Mouse (Mus musculus): Measurements from ENCODE around the gene Bbc3. TPM values are rescaled to one million over a fixed set of nuclear protein-coding genes. Genes with fewer than 3 reads are reported as not detected.
A peak's percentile ranks its signal among the peaks of the same experiment; 100 is the strongest.

Gene Bbc3
- total and polyA plus RNA-seq, 3 experiments = 2.1 to 3.3 (median 3.2) TPM

DNA sequence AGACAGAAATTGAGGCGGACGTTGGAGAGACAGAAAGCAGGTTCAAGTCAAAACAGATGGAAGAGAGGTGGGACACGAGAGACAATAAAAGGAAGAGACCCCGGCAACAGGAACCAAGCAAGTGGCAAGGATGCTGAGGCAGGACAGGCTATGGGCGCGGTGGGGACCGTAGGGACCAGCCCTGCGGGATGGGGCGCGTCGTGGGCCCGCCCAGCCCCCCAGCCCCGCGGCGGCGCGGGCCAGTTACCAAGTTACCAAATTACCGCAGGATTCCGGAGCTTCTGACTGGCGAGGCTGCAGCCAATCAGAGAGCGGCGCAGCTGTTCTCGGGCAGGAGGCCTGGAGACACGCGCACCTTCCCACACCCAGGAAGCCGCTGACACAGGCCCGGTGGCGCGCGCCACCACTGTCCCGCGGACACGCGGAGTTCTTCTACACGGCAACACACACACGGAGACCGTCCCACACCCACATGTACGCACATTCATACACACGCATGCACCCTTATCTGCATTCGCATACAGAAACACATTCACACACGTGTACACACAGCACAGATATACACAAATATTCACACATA is 12.8 kb upstream of the Bbc3 start:
- Histone ChIP-seq H3K36me3 (ENCODE audit: control insufficient read depth, insufficient read depth, low read length) (no peaks in the 10 kb centered on the region), H3K4me1 (ENCODE audit: control insufficient read depth, insufficient read depth, low read length) (peaks cover 12% of the 10 kb centered on the region), H3K27ac (peak overlapping the region; percentile 91), H3K27me3 (ENCODE audit: control insufficient read depth, insufficient read depth, low read length) (no peaks in the 10 kb centered on the region), H3K9ac (ENCODE audit: low read depth, low read length) (peak overlapping the region; percentile 47), H3K4me3 (peak overlapping the region; percentile 65), H3K79me2 (replicated peaks; ENCODE audit: control insufficient read depth, insufficient read depth, low read length) (no peaks in the 10 kb centered on the region)
- TF ChIP-seq EP300 (IDR thresholded peaks at IDR 0.05; ENCODE audit: insufficient read depth, low read depth, low read length) (0 out of 2 replicates have a peak, but pooled peaks have one; percentile 27), POLR2A (IDR thresholded peaks at IDR 0.05; ENCODE audit: insufficient read depth, low read depth, low read length) (0 out of 2 replicates have a peak, but pooled peaks have one; percentile 46), CTCF (IDR thresholded peaks at IDR 0.05) (no peak)
- intact Hi-C loops (cut with DNase I) = loop anchor here (2.0 to 10.0 kb wide), 3 partner anchors 77 to 319 kb away; partner anchors contain the start of gene Arhgap35
- peak; percentile 87 to 92 for DNase-seq
- under 1% methylated on average over 41 of the region's 41 CpGs for WGBS

- no peak overlapping the region for H3K4me3 ChIP-seq
- no peaks in the 10 kb centered on the region for H3K79me2 ChIP-seq (replicated peaks; ENCODE audit: control insufficient read depth, insufficient read depth, low read length)
- no peak overlapping the region for H3K9ac ChIP-seq (ENCODE audit: low read depth, low read length)
- intact Hi-C loops (cut with DNase I) = loop anchor here (10.0 kb wide), 2 partner anchors 169 to 319 kb away; partner anchors contain the start of gene Arhgap35
- TF ChIP-seq CTCF (IDR thresholded peaks at IDR 0.05) (no peak), POLR2A (IDR thresholded peaks at IDR 0.05; ENCODE audit: insufficient read depth, low read depth, low read length) (no peak), EP300 (IDR thresholded peaks at IDR 0.05; ENCODE audit: insufficient read depth, low read depth, low read length) (no peak)
- peak overlapping the region; percentile 90 for H3K27ac ChIP-seq
- H3K36me3 ChIP-seq (ENCODE audit: control insufficient read depth, insufficient read depth, low read length) = no peaks in the 10 kb centered on the region
- H3K4me1 ChIP-seq (ENCODE audit: control insufficient read depth, insufficient read depth, low read length) = peaks cover 12% of the 10 kb centered on the region
- no peak for DNase-seq
- no peaks in the 10 kb centered on the region for H3K27me3 ChIP-seq (ENCODE audit: control insufficient read depth, insufficient read depth, low read length)
- whole genome bisulfite sequencing = 30% methylated on average over 2 of the region's 2 CpGs
Measured at GRCm38 (mm10) chr7:16296146-16296545, 12.0 kb upstream of the Bbc3 start.

GRCm38 (mm10) chr7:16296766-16297390 is 11.3 kb upstream of the Bbc3 start:
- Histone ChIP-seq H3K27me3 (ENCODE audit: control insufficient read depth, insufficient read depth, low read length) (no peaks in the 10 kb centered on the region), H3K4me1 (ENCODE audit: control insufficient read depth, insufficient read depth, low read length) (peaks cover 12% of the 10 kb centered on the region), H3K36me3 (ENCODE audit: control insufficient read depth, insufficient read depth, low read length) (no peaks in the 10 kb centered on the region), H3K4me3 (peak overlapping the region; percentile 53), H3K27ac (peak overlapping the region; percentile 90), H3K9ac (ENCODE audit: low read depth, low read length) (peak overlapping the region; percentile 35), H3K79me2 (replicated peaks; ENCODE audit: control insufficient read depth, insufficient read depth, low read length) (no peaks in the 10 kb centered on the region)
- intact Hi-C loops (cut with DNase I) = loop anchor here (1.0 to 10.0 kb wide), 3 partner anchors 12 to 318 kb away; partner anchors contain the start of gene Arhgap35
- TF ChIP-seq EP300 (IDR thresholded peaks at IDR 0.05; ENCODE audit: insufficient read depth, low read depth, low read length) (peak; percentile 80), CTCF (IDR thresholded peaks at IDR 0.05) (peak; percentile 55), POLR2A (IDR thresholded peaks at IDR 0.05; ENCODE audit: insufficient read depth, low read depth, low read length) (0 out of 2 replicates have a peak, but pooled peaks have one; percentile 25)
- 2% methylated on average over 22 of the region's 22 CpGs for WGBS
- DNase-seq = peak; percentile 90 to 92

- 77% methylated on average over 2 of the region's 2 CpGs for WGBS
- intact Hi-C loops (cut with DNase I) = loop anchor here (1.0 to 10.0 kb wide), 3 partner anchors 12 to 317 kb away; partner anchors contain the start of gene Arhgap35
- Histone ChIP-seq H3K9ac (ENCODE audit: low read depth, low read length) (no peak overlapping the region), H3K36me3 (ENCODE audit: control insufficient read depth, insufficient read depth, low read length) (no peaks in the 10 kb centered on the region), H3K27me3 (ENCODE audit: control insufficient read depth, insufficient read depth, low read length) (no peaks in the 10 kb centered on the region), H3K4me1 (ENCODE audit: control insufficient read depth, insufficient read depth, low read length) (peaks cover 12% of the 10 kb centered on the region), H3K79me2 (replicated peaks; ENCODE audit: control insufficient read depth, insufficient read depth, low read length) (no peaks in the 10 kb centered on the region), H3K4me3 (no peak overlapping the region), H3K27ac (peak overlapping the region; percentile 90)
- DNase-seq = no peak
- TF ChIP-seq EP300 (IDR thresholded peaks at IDR 0.05; ENCODE audit: insufficient read depth, low read depth, low read length) (no peak), CTCF (IDR thresholded peaks at IDR 0.05) (no peak), POLR2A (IDR thresholded peaks at IDR 0.05; ENCODE audit: insufficient read depth, low read depth, low read length) (no peak)
Measured at GRCm38 (mm10) chr7:16297616-16298015, 10.6 kb upstream of the Bbc3 start.

DNA sequence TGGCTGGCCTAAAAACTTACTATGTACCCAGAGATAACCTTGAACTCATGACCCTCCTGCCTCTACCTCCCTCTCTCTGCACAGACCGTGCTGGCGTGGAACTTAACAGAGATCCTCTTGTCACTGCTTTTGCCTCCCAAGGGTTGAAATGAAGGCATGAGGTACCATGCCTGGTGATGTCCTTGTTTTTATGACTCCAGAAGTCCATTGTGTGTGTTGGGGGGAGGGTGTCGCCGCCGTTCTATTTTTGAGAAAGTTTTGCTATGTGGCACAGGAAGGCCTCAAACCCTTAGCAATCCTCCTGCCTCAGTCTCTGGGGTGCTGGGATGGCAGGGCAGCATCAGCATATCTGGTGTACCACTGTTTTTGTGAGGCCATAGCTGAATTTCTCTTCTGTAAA is 9.3 kb upstream of the Bbc3 start:
- Histone ChIP-seq H3K4me1 (ENCODE audit: control insufficient read depth, insufficient read depth, low read length) (peaks cover 12% of the 10 kb centered on the region), H3K27ac (no peak overlapping the region), H3K4me3 (no peak overlapping the region), H3K79me2 (replicated peaks; ENCODE audit: control insufficient read depth, insufficient read depth, low read length) (no peaks in the 10 kb centered on the region), H3K27me3 (ENCODE audit: control insufficient read depth, insufficient read depth, low read length) (no peaks in the 10 kb centered on the region), H3K36me3 (ENCODE audit: control insufficient read depth, insufficient read depth, low read length) (no peaks in the 10 kb centered on the region), H3K9ac (ENCODE audit: low read depth, low read length) (no peak overlapping the region)
- TF ChIP-seq EP300 (IDR thresholded peaks at IDR 0.05; ENCODE audit: insufficient read depth, low read depth, low read length) (no peak), POLR2A (IDR thresholded peaks at IDR 0.05; ENCODE audit: insufficient read depth, low read depth, low read length) (no peak), CTCF (IDR thresholded peaks at IDR 0.05) (no peak)
- DNase-seq = no peak
- intact Hi-C loops (cut with DNase I) = loop anchor here (10.0 kb wide), 2 partner anchors 166 to 316 kb away; partner anchors contain the start of gene Arhgap35
- 79% methylated on average over 5 of the region's 5 CpGs for WGBS
